Mouse (Mus musculus): ENCODE measurements at regions not wholly inside any gene's neighbourhood (a gene's known extent, or its start where the extent isn't known, plus 50 kb on each side); places are given as distances from the start of the nearest gene placed in this dataset.

GRCm38 (mm10) chr5:119317617-119318016 lies 352.9 kb upstream of the Tbx3 start:
- DNase-seq, result no peak

- DNase-seq, result no peak
These were observed 348.9 kb upstream of the Tbx3 start for GRCm38 (mm10) chr5:119321368-119322144.

GRCm38 (mm10) chr5:119322411-119322810 lies 348.1 kb upstream of the Tbx3 start:
- DNase-seq, result no peak

GRCm38 (mm10) chr5:119325681-119326255 lies 344.7 kb upstream of the Tbx3 start:
- no peak for DNase-seq

- DNase-seq, result no peak
These were observed 343.6 kb upstream of the Tbx3 start for GRCm38 (mm10) chr5:119326895-119327294.

- DNase-seq, result no peak
These were observed 341.5 kb upstream of the Tbx3 start for GRCm38 (mm10) chr5:119328971-119329370.

GRCm38 (mm10) chr5:119329371-119329770 lies 341.1 kb upstream of the Tbx3 start:
- no peak for DNase-seq

GRCm38 (mm10) chr5:119329860-119330259 lies 340.6 kb upstream of the Tbx3 start:
- no peak for DNase-seq

- no peak for DNase-seq
These were observed 339.0 kb upstream of the Tbx3 start for GRCm38 (mm10) chr5:119331461-119331860.

- DNase-seq, result no peak
These were observed 337.8 kb upstream of the Tbx3 start for GRCm38 (mm10) chr5:119332621-119333020.

GRCm38 (mm10) chr5:119335211-119335610 lies 335.3 kb upstream of the Tbx3 start:
- no peak for DNase-seq

GRCm38 (mm10) chr5:119335979-119336378 lies 334.5 kb upstream of the Tbx3 start:
- no peak for DNase-seq

GRCm38 (mm10) chr5:119337739-119338138 lies 332.7 kb upstream of the Tbx3 start:
- DNase-seq, result no peak

GRCm38 (mm10) chr5:119338711-119339110 lies 331.8 kb upstream of the Tbx3 start:
- DNase-seq, result no peak

- no peak for DNase-seq
These were observed 322.2 kb upstream of the Tbx3 start for GRCm38 (mm10) chr5:119348303-119348702.

- DNase-seq, result no peak
These were observed 321.1 kb upstream of the Tbx3 start for GRCm38 (mm10) chr5:119349395-119349794.

GRCm38 (mm10) chr5:119350325-119350915 lies 320.0 kb upstream of the Tbx3 start:
- DNase-seq, result no peak

- no peak for DNase-seq
These were observed 315.0 kb upstream of the Tbx3 start for GRCm38 (mm10) chr5:119355471-119355870.

GRCm38 (mm10) chr5:119356051-119356450 lies 314.4 kb upstream of the Tbx3 start:
- DNase-seq, result no peak

- no peak for DNase-seq
These were observed 310.8 kb upstream of the Tbx3 start for GRCm38 (mm10) chr5:119359709-119360108.

- DNase-seq, result no peak
These were observed 310.1 kb upstream of the Tbx3 start for GRCm38 (mm10) chr5:119360351-119360750.

- DNase-seq, result no peak
These were observed 308.9 kb upstream of the Tbx3 start for GRCm38 (mm10) chr5:119361406-119362044.

GRCm38 (mm10) chr5:119362452-119362851 lies 308.0 kb upstream of the Tbx3 start:
- no peak for DNase-seq

- DNase-seq, result no peak
These were observed 306.2 kb upstream of the Tbx3 start for GRCm38 (mm10) chr5:119364250-119364649.
